Mouse (Mus musculus) midbrain, embryonic 11.5 days (tissue): ENCODE measurements at regions not wholly inside any gene's neighbourhood (a gene's known extent, or its start where the extent isn't known, plus 50 kb on each side); places are given as distances from the start of the nearest gene placed in this dataset.
A peak's percentile ranks its signal among the peaks of the same experiment; 100 is the strongest.
"Not testable (repeated sequence)": the region's sequence is repeated elsewhere in the genome, so short reads cannot be mapped to it uniquely, and the experiment has no call there.

Experiments used
- ATAC-seq: fragments of 200-750 bp; cut with Nextera tagmentation; 2 replicates; pipeline ENCODE4 v1.8.0; 2017; ENCODE audit warnings: moderate TSS enrichment, moderate library complexity; ENCODE audit not compliant: low FRiP score
- DNase-seq: peaks from one replicate; pipeline ENCODE4 v3.0.0; 2015; ENCODE audit warnings: low spot score; ENCODE audit errors: missing footprints
- H3K27ac ChIP-seq: fragments of 300-500 bp; sonication (generic); 2 replicates; pipeline ENCODE4 v1.5.1; 2014; ENCODE audit warnings: low read depth, low read length
- H3K27me3 ChIP-seq: fragments of 300-500 bp; sonication (generic); 2 replicates; pipeline ENCODE4 v1.6.1; 2014; ENCODE audit warnings: mild to moderate bottlenecking, low read length, moderate library complexity, mixed read lengths; ENCODE audit not compliant: control insufficient read depth, insufficient read depth
- H3K36me3 ChIP-seq: fragments of 300-500 bp; sonication (generic); 2 replicates; pipeline ENCODE4 v1.6.1; 2014; ENCODE audit warnings: mild to moderate bottlenecking, low read length, moderate library complexity, mixed read lengths; ENCODE audit not compliant: control insufficient read depth, insufficient read depth
- H3K4me1 ChIP-seq: fragments of 300-500 bp; sonication (generic); 2 replicates; pipeline ENCODE4 v1.6.1; 2014; ENCODE audit warnings: low read length; ENCODE audit not compliant: control insufficient read depth, insufficient read depth
- H3K4me2 ChIP-seq: fragments of 300-500 bp; sonication (generic); 2 replicates; pipeline ENCODE4 v1.6.1; 2014; ENCODE audit warnings: mild to moderate bottlenecking, moderate library complexity
- H3K4me3 ChIP-seq: fragments of 300-500 bp; sonication (generic); 2 replicates; pipeline ENCODE4 v1.5.1; 2014; ENCODE audit warnings: low read depth, low read length
- H3K9ac ChIP-seq: fragments of 300-500 bp; sonication (generic); 2 replicates; pipeline ENCODE4 v1.6.1; 2014; ENCODE audit warnings: low read length
- H3K9me3 ChIP-seq: fragments of 300-500 bp; sonication (generic); 2 replicates; pipeline ENCODE4 v1.6.1; 2016; ENCODE audit warnings: low read length; ENCODE audit not compliant: control insufficient read depth
- WGBS: fragments of 180-500 bp; shearing (Covaris S2); extraction: QIAGEN DNeasy Blood & Tissue Kit; methylation state at CpG from one replicate; pipeline ENCODE4 v1.1.7; 2014; 5-methylcytosine and 5-hydroxymethylcytosine counted together

GRCm38 (mm10) chr13:4348890-4349289 lies 69.7 kb upstream of the Akr1c12 start:
- 65% methylated on average over 1 of the region's 1 CpGs for WGBS
- Histone ChIP-seq H3K4me3 (no peak overlapping the region), H3K27ac (no peak overlapping the region), H3K4me2 (no peak overlapping the region), H3K9ac (no peak overlapping the region), H3K27me3 (no peaks in the 10 kb centered on the region), H3K9me3 (no peaks in the 10 kb centered on the region), H3K36me3 (no peaks in the 10 kb centered on the region), H3K4me1 (no peaks in the 10 kb centered on the region)
- DNase-seq (no peak), ATAC-seq (no peak)

- no peak overlapping the region for H3K27ac ChIP-seq
- 84% methylated on average over 3 of the region's 3 CpGs for WGBS
- H3K4me1 ChIP-seq: no peaks in the 10 kb centered on the region
- no peak overlapping the region for H3K4me2 ChIP-seq
- no peak overlapping the region for H3K4me3 ChIP-seq
- no peak for DNase-seq
- no peaks in the 10 kb centered on the region for H3K36me3 ChIP-seq
- H3K9me3 ChIP-seq: no peaks in the 10 kb centered on the region
- no peak for ATAC-seq
- no peak overlapping the region for H3K9ac ChIP-seq
- H3K27me3 ChIP-seq: no peaks in the 10 kb centered on the region
Observed at GRCm38 (mm10) chr13:4350601-4351000, 71.4 kb upstream of the Akr1c12 start.

GRCm38 (mm10) chr13:4376654-4377053 lies 57.5 kb upstream of the Akr1c6 start:
- H3K4me1 ChIP-seq, H3K9me3 ChIP-seq, H3K36me3 ChIP-seq, ATAC-seq, H3K27ac ChIP-seq, H3K4me3 ChIP-seq, H3K27me3 ChIP-seq, H3K9ac ChIP-seq: not testable (repeated sequence)
- 20% methylated on average over 8 of the region's 8 CpGs for WGBS
- peak; percentile 83 for DNase-seq
- H3K4me2 ChIP-seq: peak overlapping the region; percentile 24; the same call in 1 of the 2 replicates
